Mouse (Mus musculus): ENCODE measurements around the gene Utrn. TPM values are rescaled to one million over a fixed set of nuclear protein-coding genes. Genes with fewer than 3 reads are reported as not detected.

The Utrn gene
- total and polyA plus RNA-seq, 3 experiments: 0.31 to 1.1 (median 0.67) TPM

GRCm38 (mm10) chr10:12685683-12686082 is 183.5 kb downstream of the Utrn start:
- Histone ChIP-seq H3K4me1 (ENCODE audit: control insufficient read depth in 1 of 2, insufficient read depth in 2 of 2) (no peaks in the 10 kb centered on the region), H3K4me3 (replicated peaks in 1 of 3; ENCODE audit: low read depth in 2 of 3, low read length in 2 of 3, poor library complexity in 1 of 3) (no peak overlapping the region), H3K4me2 (ENCODE audit: insufficient read depth, low read depth, poor library complexity, severe bottlenecking) (no peak overlapping the region), H3K27ac (ENCODE audit: insufficient read depth, low read depth) (no peak overlapping the region), H3K79me2 (replicated peaks; ENCODE audit: control insufficient read depth, extremely low read depth, insufficient read depth, poor library complexity, severe bottlenecking) (no peaks in the 10 kb centered on the region), H3K9me3 (replicated peaks; ENCODE audit: low read length) (no peaks in the 10 kb centered on the region), H3K9ac (ENCODE audit: insufficient read depth, low read depth) (no peak overlapping the region), H3K27me3 (replicated peaks) (no peaks in the 10 kb centered on the region), H3K36me3 (replicated peaks in 1 of 2; ENCODE audit: control insufficient read depth in 1 of 2, insufficient read depth in 1 of 2, low read length in 1 of 2) (no peaks in the 10 kb centered on the region)
- dilution Hi-C loops (cut with MboI; ENCODE audit: extremely low pct_ligation_motif_present, extremely low pct_unique_long_range_greater_than_20kb, low sequenced_read_pairs) (no loop called here), in situ Hi-C loops (cut with MboI; ENCODE audit: low pct_ligation_motif_present, low pct_unique_long_range_greater_than_20kb, low sequenced_read_pairs) (loop anchor here (10.0 to 25.0 kb wide), 2 partner anchors 227 to 309 kb away; no protein-coding TSS in a partner anchor)
- no peak for DNase-seq (ENCODE audit: extremely low read depth)
- no peak for TF ChIP-seq USF1 (IDR thresholded peaks at IDR 0.05; ENCODE audit: low read depth, low read length)
- TF ChIP-seq EP300 (IDR thresholded peaks at IDR 0.05; ENCODE audit: low read length): no peak
- TF ChIP-seq MYC (IDR thresholded peaks at IDR 0.05; ENCODE audit: low read depth, low read length): no peak
- no peak for TF ChIP-seq ETS1 (conservative IDR thresholded peaks at IDR 0.05; ENCODE audit: low read depth, low read length)
- no peak for TF ChIP-seq CHD1 (IDR thresholded peaks at IDR 0.05; ENCODE audit: low read depth, low read length)
- no peak for TF ChIP-seq MAZ (IDR thresholded peaks at IDR 0.05; ENCODE audit: low read depth, low read length)
- TF ChIP-seq ELF1 (IDR thresholded peaks at IDR 0.05; ENCODE audit: low read depth, low read length): no peak
- no peak for TF ChIP-seq JUN (IDR thresholded peaks at IDR 0.05; ENCODE audit: insufficient read depth, low read depth, low read length)
- TF ChIP-seq ZC3H11A (IDR thresholded peaks at IDR 0.05; ENCODE audit: low read depth, low read length): no peak
- TF ChIP-seq SMC3 (IDR thresholded peaks at IDR 0.05; ENCODE audit: low read depth, low read length): no peak
- no peak for TF ChIP-seq MXI1 (IDR thresholded peaks at IDR 0.05; ENCODE audit: low read depth, low read length)
- TF ChIP-seq HCFC1 (IDR thresholded peaks at IDR 0.05; ENCODE audit: low read depth, low read length): no peak
- TF ChIP-seq MAX (IDR thresholded peaks at IDR 0.05; ENCODE audit: low read length): no peak
- no peak for TF ChIP-seq POLR2A (IDR thresholded peaks at IDR 0.05; ENCODE audit: low read depth, low read length)

GRCm38 (mm10) chr10:12684018-12684417 is 185.1 kb downstream of the Utrn start:
- H3K4me1 ChIP-seq (ENCODE audit: control insufficient read depth in 1 of 2, insufficient read depth in 2 of 2): no peaks in the 10 kb centered on the region
- H3K36me3 ChIP-seq (replicated peaks in 1 of 2; ENCODE audit: control insufficient read depth in 1 of 2, insufficient read depth in 1 of 2, low read length in 1 of 2): no peaks in the 10 kb centered on the region
- no peaks in the 10 kb centered on the region for H3K9me3 ChIP-seq (replicated peaks; ENCODE audit: low read length)

More at GRCm38 (mm10) chr10:12684018-12684417, 185.1 kb downstream of the Utrn start:
- no peak for DNase-seq (ENCODE audit: extremely low read depth)
- Histone ChIP-seq H3K9ac (ENCODE audit: insufficient read depth, low read depth) (no peak overlapping the region), H3K4me3 (replicated peaks in 1 of 3; ENCODE audit: low read depth in 2 of 3, low read length in 2 of 3, poor library complexity in 1 of 3) (no peak overlapping the region), H3K27me3 (replicated peaks) (no peaks in the 10 kb centered on the region), H3K79me2 (replicated peaks; ENCODE audit: control insufficient read depth, extremely low read depth, insufficient read depth, poor library complexity, severe bottlenecking) (no peaks in the 10 kb centered on the region), H3K27ac (ENCODE audit: insufficient read depth, low read depth) (no peak overlapping the region), H3K4me2 (ENCODE audit: insufficient read depth, low read depth, poor library complexity, severe bottlenecking) (no peak overlapping the region)
- in situ Hi-C loops (cut with MboI; ENCODE audit: low pct_ligation_motif_present, low pct_unique_long_range_greater_than_20kb, low sequenced_read_pairs) (loop anchor here (10.0 to 25.0 kb wide), 2 partner anchors 228 to 311 kb away; no protein-coding TSS in a partner anchor), dilution Hi-C loops (cut with MboI; ENCODE audit: extremely low pct_ligation_motif_present, extremely low pct_unique_long_range_greater_than_20kb, low sequenced_read_pairs) (no loop called here)
- TF ChIP-seq MXI1 (IDR thresholded peaks at IDR 0.05; ENCODE audit: low read depth, low read length) (no peak), UBTF (IDR thresholded peaks at IDR 0.05; ENCODE audit: low read depth, low read length) (no peak), JUN (IDR thresholded peaks at IDR 0.05; ENCODE audit: insufficient read depth, low read depth, low read length) (no peak), PAX5 (IDR thresholded peaks at IDR 0.05; ENCODE audit: low read length) (no peak)
